Mouse (Mus musculus): ENCODE data around the gene Mier3.

DNA sequence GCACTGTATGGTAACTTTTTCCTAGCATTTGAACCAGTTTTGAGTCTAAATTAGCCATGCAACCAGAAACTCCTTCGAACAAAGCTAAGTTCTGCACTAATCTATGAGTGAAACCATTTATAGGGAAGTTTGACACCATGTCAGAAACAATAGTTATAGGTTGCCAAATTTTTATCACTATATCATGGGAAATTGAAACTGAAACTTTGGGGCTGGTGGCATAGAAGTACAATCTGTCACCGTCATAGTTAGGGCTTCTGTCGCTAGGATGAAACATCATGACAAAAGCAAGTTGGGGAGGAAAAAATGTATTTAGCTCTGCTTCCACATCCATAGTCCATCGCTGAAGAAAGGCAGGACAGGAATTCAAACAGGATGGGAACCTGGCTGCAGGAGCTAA lies 25.5 kb upstream of the Mier3 start:
- TF ChIP-seq CTCF (IDR thresholded peaks at IDR 0.05; ENCODE audit: low read depth, low read length) (no peak), GATA1 (IDR thresholded peaks at IDR 0.05; ENCODE audit: borderline replicate concordance, low read length) (no peak), POLR2AphosphoS5 (IDR thresholded peaks at IDR 0.05; ENCODE audit: insufficient replicate concordance, low read depth, low read length) (no peak)

Measured in G1E (cell line).